Mouse (Mus musculus) stomach, embryonic 15.5 days (tissue): ENCODE measurements around the gene Nfya. TPM values are rescaled to one million over a fixed set of nuclear protein-coding genes. Genes with fewer than 3 reads are reported as not detected.

Source experiments
- ATAC-seq: fragments of 200-750 bp; cut with Nextera tagmentation; 2 replicates; pipeline ENCODE4 v1.8.0; 2017; ENCODE audit warnings: low read depth, moderate number of reproducible peaks, moderate TSS enrichment; ENCODE audit not compliant: insufficient read depth, low FRiP score
- H3K27ac ChIP-seq: fragments of 300-500 bp; sonication (generic); 2 replicates; pipeline ENCODE4 v1.5.1; 2015; ENCODE audit warnings: mild to moderate bottlenecking, inconsistent platforms
- H3K27me3 ChIP-seq: fragments of 300-500 bp; sonication (generic); replicated peaks from 2 replicates; pipeline ENCODE4 v1.6.1; 2015; ENCODE audit warnings: inconsistent platforms
- H3K36me3 ChIP-seq: fragments of 300-500 bp; sonication (generic); 2 replicates; pipeline ENCODE4 v1.6.1; 2015; ENCODE audit warnings: inconsistent platforms
- H3K4me1 ChIP-seq: fragments of 300-500 bp; sonication (generic); 2 replicates; pipeline ENCODE4 v1.6.1; 2015; ENCODE audit warnings: inconsistent platforms
- H3K4me2 ChIP-seq: fragments of 300-500 bp; sonication (generic); 2 replicates; pipeline ENCODE4 v1.6.1; 2015; ENCODE audit warnings: mild to moderate bottlenecking, inconsistent platforms
- H3K4me3 ChIP-seq: fragments of 300-500 bp; sonication (generic); replicated peaks from 2 replicates; pipeline ENCODE4 v1.5.1; 2015; ENCODE audit warnings: inconsistent platforms
- H3K9ac ChIP-seq: fragments of 300-500 bp; sonication (generic); 2 replicates; pipeline ENCODE4 v1.6.1; 2015; ENCODE audit warnings: inconsistent platforms
- H3K9me3 ChIP-seq: fragments of 300-500 bp; sonication (generic); 2 replicates; pipeline ENCODE4 v1.6.1; 2016; ENCODE audit warnings: inconsistent platforms
- WGBS: fragments of 180-500 bp; shearing (Covaris S2); methylation state at CpG from one replicate; pipeline ENCODE4 v1.1.7; 2015; 5-methylcytosine and 5-hydroxymethylcytosine counted together
- polyA plus RNA-seq: library from polyadenylated mRNA; unstranded; fragments of >200 nt; fragmentation: Nextera tagmentation; extraction: Ambion mirVana; gene quantifications from 2 replicates; pipeline ENCODE4 v1.2.1, GENCODE M21; 2015

Nfya gene
- polyA plus RNA-seq, 1 experiment from 2014 or later = 11.4 TPM

DNA sequence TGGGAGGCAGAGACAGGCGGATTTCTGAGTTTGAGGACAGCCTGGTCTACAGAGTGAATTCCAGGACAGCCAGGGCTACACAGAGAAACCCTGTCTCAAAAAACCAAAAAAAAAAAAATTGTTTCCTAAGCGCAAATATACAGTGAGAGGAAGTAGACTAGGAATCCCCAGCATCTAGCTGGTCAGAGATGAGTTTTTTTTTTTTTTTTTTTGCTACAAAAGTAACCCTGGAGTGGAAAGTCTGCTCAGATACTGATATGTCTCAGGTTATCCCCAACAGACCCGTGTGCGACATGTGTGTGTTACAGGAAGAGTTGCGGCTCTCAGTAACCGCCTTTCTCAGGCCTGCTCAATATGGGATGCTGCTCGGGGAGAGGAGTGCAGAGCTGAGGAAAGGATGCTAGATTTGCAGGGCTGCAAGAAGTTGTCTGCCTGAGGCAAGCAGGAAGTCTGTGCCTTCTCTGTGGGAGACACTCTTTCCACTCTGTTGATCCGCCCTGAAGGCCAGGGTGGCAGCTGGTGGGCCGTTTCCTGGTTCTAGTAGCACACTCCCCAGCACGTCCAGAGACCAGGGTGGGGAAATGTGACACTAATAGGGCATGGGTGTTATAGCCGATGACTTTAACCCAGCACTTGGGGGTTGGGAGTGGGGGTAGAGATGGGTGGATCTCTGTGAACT is 18.3 kb upstream of the Nfya start:
- no peak for ATAC-seq
- H3K4me3 ChIP-seq = no peak overlapping the region
- no peaks in the 10 kb centered on the region for H3K27me3 ChIP-seq
- no peak overlapping the region for H3K4me2 ChIP-seq
- H3K36me3 ChIP-seq = no peaks in the 10 kb centered on the region
- H3K27ac ChIP-seq = peak overlapping the region; percentile 44
- no peaks in the 10 kb centered on the region for H3K9me3 ChIP-seq
- 61% methylated on average over 11 of the region's 11 CpGs for WGBS
- no peak overlapping the region for H3K9ac ChIP-seq
- peaks cover 45% of the 10 kb centered on the region for H3K4me1 ChIP-seq

DNA sequence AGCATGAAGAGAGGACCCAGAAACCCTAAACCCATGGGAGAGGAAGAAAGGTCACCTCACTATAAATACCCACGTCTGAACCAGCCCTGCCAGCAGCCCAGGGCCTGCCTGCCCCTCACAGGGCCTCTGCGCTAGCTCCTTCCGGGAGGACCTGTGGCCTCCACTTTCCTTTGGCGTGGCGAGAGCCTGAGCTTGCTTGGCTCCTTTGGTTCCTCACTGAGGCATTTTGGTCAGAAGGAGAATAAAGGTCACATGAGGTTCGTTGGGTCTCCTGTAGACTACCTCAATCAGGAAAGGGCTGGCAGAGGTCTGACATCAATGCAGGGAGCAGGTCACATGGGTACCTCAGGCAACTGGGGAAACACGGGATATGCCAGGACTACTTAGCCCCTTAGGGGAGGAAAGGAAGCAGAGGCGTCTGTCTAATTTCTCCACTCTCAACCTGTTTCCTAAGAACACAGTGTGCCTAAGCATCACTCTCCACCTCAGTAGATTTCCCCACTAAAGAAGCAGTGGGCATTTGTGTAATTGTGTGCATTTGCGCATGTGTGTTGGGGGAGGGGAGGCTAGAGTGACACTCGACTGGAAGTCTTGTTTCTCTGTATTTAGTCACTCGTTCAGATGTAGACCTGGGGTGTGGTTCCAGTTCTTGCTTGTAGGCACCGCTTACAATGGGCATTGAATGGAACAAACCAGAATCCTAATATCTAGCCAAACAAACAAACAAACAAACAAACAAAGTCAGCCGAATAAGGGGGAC is 17.5 kb upstream of the Nfya start:
- peaks cover 37% of the 10 kb centered on the region for H3K4me1 ChIP-seq
- H3K9me3 ChIP-seq = no peaks in the 10 kb centered on the region
- H3K4me2 ChIP-seq = no peak overlapping the region
- H3K27me3 ChIP-seq = no peaks in the 10 kb centered on the region
- ATAC-seq = no peak
- H3K27ac ChIP-seq = peak overlapping the region; percentile 54; the same call in 1 of the 2 replicates
- no peak overlapping the region for H3K9ac ChIP-seq
- H3K36me3 ChIP-seq = no peaks in the 10 kb centered on the region
- WGBS = 64% methylated on average over 13 of the region's 13 CpGs
- H3K4me3 ChIP-seq = no peak overlapping the region

DNA sequence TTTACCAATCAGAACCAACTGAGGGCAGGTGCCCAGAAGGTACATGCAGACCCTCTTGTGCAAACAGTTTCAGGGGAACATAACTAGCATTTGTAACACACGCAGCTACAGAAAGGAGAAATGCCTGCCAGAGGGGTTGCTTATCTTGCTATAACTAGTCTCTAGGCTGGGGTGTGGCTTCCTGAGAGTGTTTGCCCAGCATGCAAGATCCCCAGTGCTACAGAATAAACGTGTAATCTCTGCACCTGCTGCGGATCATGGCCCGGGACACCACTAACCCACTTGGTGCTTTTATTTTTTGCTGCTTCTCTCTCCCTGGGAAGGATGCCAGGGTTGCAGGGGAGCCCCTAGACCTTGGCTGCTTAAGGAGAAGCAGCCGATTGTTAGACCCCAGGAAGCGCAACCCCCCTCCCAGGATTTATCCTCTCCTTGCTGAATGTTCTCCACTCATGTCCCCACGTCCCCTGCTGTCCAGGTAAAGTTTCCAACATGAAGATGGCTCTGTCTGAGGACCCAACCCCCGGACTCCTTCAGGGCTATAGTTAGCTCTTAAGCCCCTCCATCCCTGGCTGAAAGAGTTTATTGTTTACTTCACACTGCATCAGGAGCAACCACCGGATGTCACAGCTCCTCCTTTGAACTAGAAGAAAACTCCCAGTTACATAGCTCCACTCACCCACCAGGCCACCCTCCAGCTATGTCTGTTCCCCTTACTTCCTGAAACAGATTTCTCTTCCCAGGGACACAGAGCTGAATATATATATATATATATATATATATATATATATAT is 16.3 kb upstream of the Nfya start:
- Histone ChIP-seq H3K27ac (peak overlapping the region; percentile 79), H3K9me3 (no peaks in the 10 kb centered on the region), H3K4me1 (peaks cover 35% of the 10 kb centered on the region), H3K9ac (no peak overlapping the region), H3K36me3 (no peaks in the 10 kb centered on the region), H3K4me3 (no peak overlapping the region), H3K27me3 (no peaks in the 10 kb centered on the region), H3K4me2 (no peak overlapping the region)
- WGBS = 31% methylated on average over 9 of the region's 9 CpGs
- peak; percentile 76 for ATAC-seq

GRCm38 (mm10) chr17:48424237-48424636 is 14.5 kb upstream of the Nfya start:
- H3K4me3 ChIP-seq = no peak overlapping the region
- no peaks in the 10 kb centered on the region for H3K27me3 ChIP-seq
- 82% methylated on average over 9 of the region's 9 CpGs for WGBS
- H3K9me3 ChIP-seq = no peaks in the 10 kb centered on the region
- ATAC-seq = no peak
- no peak overlapping the region for H3K9ac ChIP-seq
- no peaks in the 10 kb centered on the region for H3K36me3 ChIP-seq
- H3K4me2 ChIP-seq = no peak overlapping the region
- H3K27ac ChIP-seq = no peak overlapping the region
- peaks cover 26% of the 10 kb centered on the region for H3K4me1 ChIP-seq

GRCm38 (mm10) chr17:48419571-48419970 is 9.9 kb upstream of the Nfya start:
- Histone ChIP-seq H3K27ac (no peak overlapping the region), H3K4me3 (no peak overlapping the region), H3K9me3 (no peaks in the 10 kb centered on the region), H3K4me2 (no peak overlapping the region), H3K27me3 (no peaks in the 10 kb centered on the region), H3K9ac (no peak overlapping the region), H3K4me1 (0 out of 2 replicates have a peak, but pooled peaks cover 6% of the 10 kb centered on the region), H3K36me3 (peaks cover 9% of the 10 kb centered on the region; the same call in 1 of the 2 replicates)
- 60% methylated on average over 2 of the region's 2 CpGs for WGBS
- ATAC-seq = no peak

- Histone ChIP-seq H3K4me2 (peak overlapping the region; percentile 28; the same call in 1 of the 2 replicates), H3K9me3 (no peaks in the 10 kb centered on the region), H3K27ac (peak overlapping the region; percentile 72), H3K4me3 (no peak overlapping the region), H3K4me1 (0 out of 2 replicates have a peak, but pooled peaks cover 3% of the 10 kb centered on the region), H3K27me3 (no peaks in the 10 kb centered on the region), H3K9ac (no peak overlapping the region), H3K36me3 (peaks cover 14% of the 10 kb centered on the region; the same call in 1 of the 2 replicates)
- no peak for ATAC-seq
- WGBS = 91% methylated on average over 1 of the region's 1 CpGs
Measured at GRCm38 (mm10) chr17:48418781-48419180, 9.1 kb upstream of the Nfya start.

GRCm38 (mm10) chr17:48418174-48418573 is 8.5 kb upstream of the Nfya start:
- peak overlapping the region; percentile 28; the same call in 1 of the 2 replicates for H3K4me2 ChIP-seq
- no peak overlapping the region for H3K4me3 ChIP-seq
- ATAC-seq = peak; percentile 66
- no peaks in the 10 kb centered on the region for H3K9me3 ChIP-seq
- H3K36me3 ChIP-seq = peaks cover 14% of the 10 kb centered on the region; the same call in 1 of the 2 replicates
- no peaks in the 10 kb centered on the region for H3K4me1 ChIP-seq
- WGBS = 68% methylated on average over 7 of the region's 7 CpGs
- no peaks in the 10 kb centered on the region for H3K27me3 ChIP-seq
- no peak overlapping the region for H3K9ac ChIP-seq
- H3K27ac ChIP-seq = peak overlapping the region; percentile 72

DNA sequence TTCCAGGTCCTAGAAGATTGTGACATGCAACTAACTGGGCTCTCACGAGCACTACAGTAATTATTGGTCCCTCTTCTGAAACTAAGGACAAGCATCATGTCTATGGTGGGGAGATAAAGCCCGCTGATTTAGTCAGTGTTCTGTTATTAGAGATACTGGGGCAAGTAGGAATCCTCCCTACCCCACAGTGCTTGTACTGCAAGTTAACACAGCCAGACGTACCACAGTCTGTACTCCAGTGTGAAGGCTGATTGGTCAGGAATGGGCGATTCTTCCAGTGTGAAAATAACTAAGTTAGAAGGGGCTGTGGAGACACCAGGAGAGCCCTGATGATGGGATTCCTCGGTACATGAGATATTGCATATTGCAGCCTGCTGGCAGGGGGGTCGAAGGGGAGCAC is 7.8 kb upstream of the Nfya start:
- Histone ChIP-seq H3K9ac (no peak overlapping the region), H3K27ac (peak overlapping the region; percentile 18; the same call in 1 of the 2 replicates), H3K4me3 (no peak overlapping the region), H3K27me3 (no peaks in the 10 kb centered on the region), H3K9me3 (no peaks in the 10 kb centered on the region), H3K4me2 (no peak overlapping the region), H3K36me3 (peaks cover 14% of the 10 kb centered on the region; the same call in 1 of the 2 replicates), H3K4me1 (no peaks in the 10 kb centered on the region)
- WGBS = 73% methylated on average over 6 of the region's 6 CpGs
- ATAC-seq = no peak

- 77% methylated on average over 14 of the region's 14 CpGs for WGBS
- H3K4me3 ChIP-seq = no peak overlapping the region
- H3K9me3 ChIP-seq = no peaks in the 10 kb centered on the region
- peaks cover 14% of the 10 kb centered on the region; the same call in 1 of the 2 replicates for H3K36me3 ChIP-seq
- no peak overlapping the region for H3K4me2 ChIP-seq
- peak; percentile 71; the same call in 1 of the 2 replicates for ATAC-seq
- H3K4me1 ChIP-seq = 0 out of 2 replicates have a peak, but pooled peaks cover 4% of the 10 kb centered on the region
- no peak overlapping the region for H3K9ac ChIP-seq
- no peak overlapping the region for H3K27ac ChIP-seq
- H3K27me3 ChIP-seq = no peaks in the 10 kb centered on the region
Measured at GRCm38 (mm10) chr17:48416425-48417195, 6.9 kb upstream of the Nfya start.

DNA sequence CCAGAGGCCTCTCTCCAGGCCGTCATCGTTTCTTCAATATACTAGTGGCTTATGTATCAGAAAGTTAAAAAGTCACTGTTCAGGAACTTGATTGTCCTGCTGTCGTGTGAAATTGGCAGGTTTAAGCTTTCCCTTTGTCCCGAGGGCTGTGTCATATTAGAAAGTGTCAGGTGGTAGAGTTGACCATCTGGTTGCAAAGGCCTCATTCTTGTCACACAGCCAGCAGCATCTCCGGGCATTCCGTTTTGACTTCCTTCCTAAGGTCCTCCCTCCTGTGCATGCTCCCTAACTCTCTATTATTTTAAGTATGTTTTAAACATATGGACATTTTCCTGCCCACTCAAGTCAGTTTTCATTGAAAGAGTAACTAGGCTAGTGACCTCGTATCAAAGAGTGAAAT is 6.3 kb upstream of the Nfya start:
- Histone ChIP-seq H3K9ac (no peak overlapping the region), H3K36me3 (peaks cover 14% of the 10 kb centered on the region; the same call in 1 of the 2 replicates), H3K9me3 (no peaks in the 10 kb centered on the region), H3K27ac (no peak overlapping the region), H3K4me1 (peaks cover 4% of the 10 kb centered on the region; the same call in 1 of the 2 replicates), H3K27me3 (no peaks in the 10 kb centered on the region), H3K4me3 (no peak overlapping the region), H3K4me2 (no peak overlapping the region)
- 76% methylated on average over 7 of the region's 7 CpGs for WGBS
- no peak for ATAC-seq

- Histone ChIP-seq H3K9me3 (no peaks in the 10 kb centered on the region), H3K27me3 (no peaks in the 10 kb centered on the region), H3K27ac (peak overlapping the region; percentile 99; the same call in 1 of the 2 replicates), H3K9ac (peak overlapping the region; percentile 36; the same call in 1 of the 2 replicates), H3K36me3 (peaks cover 14% of the 10 kb centered on the region; the same call in 1 of the 2 replicates), H3K4me1 (peaks cover 18% of the 10 kb centered on the region; the same call in 1 of the 2 replicates), H3K4me2 (peak overlapping the region; percentile 68), H3K4me3 (peak overlapping the region; percentile 69)
- no peak for ATAC-seq
- WGBS = 29% methylated on average over 8 of the region's 8 CpGs
Measured at GRCm38 (mm10) chr17:48411241-48411640, 1.5 kb upstream of the Nfya start.
